Mouse (Mus musculus) adrenal gland, postnatal 0 days (tissue): Measurements from ENCODE around the gene Ccdc159. TPM values are rescaled to one million over a fixed set of nuclear protein-coding genes. Genes with fewer than 3 reads are reported as not detected.

Experiments used
- polyA plus RNA-seq: library from polyadenylated mRNA; unstranded; fragments of >200 nt; fragmentation: Nextera tagmentation; extraction: Ambion mirVana; gene quantifications from 2 replicates; pipeline ENCODE4 v1.2.1, GENCODE M21; 2015

Ccdc159 gene
- 2.9 and 5.4 TPM in 2 replicates for polyA plus RNA-seq

GRCm38 (mm10) chr9:21927208-21927753 is at the start of gene Ccdc159, which contains the start of gene Tmem205:
Gene Ccdc159 (plus strand): TSS chr9:21927471.
Gene Tmem205 (minus strand): TSS chr9:21927556.

GRCm38 (mm10) chr9:21918035-21918592 is 9.2 kb upstream of the Ccdc159 start, which contains the start of gene Rab3d:
Gene Rab3d (minus strand): TSS chr9:21918192.

GRCm38 (mm10) chr9:21936692-21937570 is 9.7 kb downstream of the Ccdc159 start, which contains the start of gene Plppr2:
Gene Plppr2 (plus strand): TSS chr9:21937033.

GRCm38 (mm10) chr9:21955570-21956281 is 28.5 kb downstream of the Ccdc159 start, which contains the start of gene Swsap1:
Gene Swsap1 (plus strand): TSS chr9:21955755.

GRCm38 (mm10) chr9:21963417-21963816 is 36.1 kb downstream of the Ccdc159 start, which contains the start of gene Epor:
Gene Epor (minus strand): TSS chr9:21963506.

Other genes with a start within 250 kb of the Ccdc159 start
- 15.1 and 16.6 TPM in 2 replicates for gene Ldlr, start 204.0 kb upstream of the Ccdc159 start, polyA plus RNA-seq
- 32.7 and 36.5 TPM in 2 replicates for gene Spc24, start 167.2 kb upstream of the Ccdc159 start, polyA plus RNA-seq
- 16.6 and 16.7 TPM in 2 replicates for gene Kank2, start 128.7 kb upstream of the Ccdc159 start, polyA plus RNA-seq
- gene Angptl8, start 92.0 kb upstream of the Ccdc159 start, polyA plus RNA-seq = 2.5 and 5.4 TPM in 2 replicates
- gene Dock6, start 74.8 kb upstream of the Ccdc159 start, polyA plus RNA-seq = 13.4 and 19.5 TPM in 2 replicates
- 29.0 and 42.6 TPM in 2 replicates for gene Rab3d, start 9.3 kb upstream of the Ccdc159 start, polyA plus RNA-seq
- gene Tmem205, start 85 bp downstream of the Ccdc159 start, polyA plus RNA-seq = 823 and 878 TPM in 2 replicates
- gene Plppr2, start 9.6 kb downstream of the Ccdc159 start, polyA plus RNA-seq = 23.0 and 26.2 TPM in 2 replicates
- gene Swsap1, start 28.3 kb downstream of the Ccdc159 start, polyA plus RNA-seq = 4.9 and 7.5 TPM in 2 replicates
- gene Epor, start 36.0 kb downstream of the Ccdc159 start, polyA plus RNA-seq = 4.9 and 11.3 TPM in 2 replicates
- gene Rgl3, start 62.0 kb downstream of the Ccdc159 start, polyA plus RNA-seq = 6.7 and 26.1 TPM in 2 replicates
- 0.99 and 2.6 TPM in 2 replicates for gene Ccdc151, start 75.2 kb downstream of the Ccdc159 start, polyA plus RNA-seq
- gene Prkcsh, start 75.3 kb downstream of the Ccdc159 start, polyA plus RNA-seq = 58.7 and 85.9 TPM in 2 replicates
- 4.7 and 14.8 TPM in 2 replicates for gene Elavl3, start 124.6 kb downstream of the Ccdc159 start, polyA plus RNA-seq
- not detected in 2 replicates for gene Gm49318, start 143.8 kb downstream of the Ccdc159 start, polyA plus RNA-seq
- 7.8 and 9.7 TPM in 2 replicates for gene Zfp653, start 143.9 kb downstream of the Ccdc159 start, polyA plus RNA-seq
- gene Ecsit, start 158.0 kb downstream of the Ccdc159 start, polyA plus RNA-seq = 15.2 and 28.5 TPM in 2 replicates
- gene Cnn1, start 171.7 kb downstream of the Ccdc159 start, polyA plus RNA-seq = 1.2 and 3.7 TPM in 2 replicates
- 147 and 191 TPM in 2 replicates for gene Elof1, start 189.7 kb downstream of the Ccdc159 start, polyA plus RNA-seq
- gene Acp5, start 208.2 kb downstream of the Ccdc159 start, polyA plus RNA-seq = 12.9 and 19.0 TPM in 2 replicates
- gene Pigyl, start 229.4 kb downstream of the Ccdc159 start, polyA plus RNA-seq = 193 and 239 TPM in 2 replicates